Mouse (Mus musculus) midbrain, embryonic 14.5 days (tissue): ENCODE results near the gene Irf4. TPM values are rescaled to one million over a fixed set of nuclear protein-coding genes. Genes with fewer than 3 reads are reported as not detected.

Experiments
- ATAC-seq: fragments of 200-750 bp; cut with Nextera tagmentation; 2 replicates; pipeline ENCODE4 v1.8.0; 2017; ENCODE audit warnings: moderate number of reproducible peaks, moderate library complexity; ENCODE audit not compliant: low FRiP score, low TSS enrichment
- DNase-seq: peaks from one replicate; pipeline ENCODE4 v3.0.0-alpha.2; 2015
- H3K27ac ChIP-seq: fragments of 300-500 bp; sonication (generic); replicated peaks from 2 replicates; pipeline ENCODE4 v1.5.1; 2014; ENCODE audit warnings: mild to moderate bottlenecking, low read depth, low read length, moderate library complexity
- H3K27me3 ChIP-seq: fragments of 300-500 bp; sonication (generic); 2 replicates; pipeline ENCODE4 v1.6.1; 2014; ENCODE audit warnings: low read length, control low read depth, mixed read lengths; ENCODE audit not compliant: control insufficient read depth, insufficient read depth
- H3K36me3 ChIP-seq: fragments of 300-500 bp; sonication (generic); 2 replicates; pipeline ENCODE4 v1.6.1; 2014; ENCODE audit warnings: low read length, control low read depth; ENCODE audit not compliant: control insufficient read depth, insufficient read depth
- H3K4me1 ChIP-seq: fragments of 300-500 bp; sonication (generic); 2 replicates; pipeline ENCODE4 v1.6.1; 2014; ENCODE audit warnings: mild to moderate bottlenecking, antibody characterized with exemption, low read length, control low read depth; ENCODE audit not compliant: control insufficient read depth, insufficient read depth
- H3K4me2 ChIP-seq: fragments of 300-500 bp; sonication (generic); 2 replicates; pipeline ENCODE4 v1.6.1; 2014; ENCODE audit warnings: mild to moderate bottlenecking, low read length, moderate library complexity
- H3K4me3 ChIP-seq: fragments of 300-500 bp; sonication (generic); replicated peaks from 2 replicates; pipeline ENCODE4 v1.5.1; 2014; ENCODE audit warnings: low read depth, low read length
- H3K9ac ChIP-seq: fragments of 300-500 bp; sonication (generic); replicated peaks from 2 replicates; pipeline ENCODE4 v1.6.1; 2014; ENCODE audit warnings: mild to moderate bottlenecking, low read length, moderate library complexity
- H3K9me3 ChIP-seq: fragments of 300-500 bp; sonication (generic); 2 replicates; pipeline ENCODE4 v1.6.1; 2016; ENCODE audit warnings: low read length, control low read depth, mixed read lengths; ENCODE audit not compliant: control insufficient read depth
- WGBS: fragments of 180-500 bp; shearing (Covaris S2); extraction: QIAGEN DNeasy Blood & Tissue Kit; methylation state at CpG from one replicate; pipeline ENCODE4 v1.1.7; 2014; 5-methylcytosine and 5-hydroxymethylcytosine counted together
- polyA plus RNA-seq: library from polyadenylated mRNA; unstranded; fragments of >200 nt; fragmentation: Nextera tagmentation; extraction: Ambion mirVana; gene quantifications from 2 replicates; pipeline ENCODE4 v1.2.1, GENCODE M21; 2014

The Irf4 gene
- polyA plus RNA-seq, 1 experiment from 2014 or later: 0.17 TPM

DNA sequence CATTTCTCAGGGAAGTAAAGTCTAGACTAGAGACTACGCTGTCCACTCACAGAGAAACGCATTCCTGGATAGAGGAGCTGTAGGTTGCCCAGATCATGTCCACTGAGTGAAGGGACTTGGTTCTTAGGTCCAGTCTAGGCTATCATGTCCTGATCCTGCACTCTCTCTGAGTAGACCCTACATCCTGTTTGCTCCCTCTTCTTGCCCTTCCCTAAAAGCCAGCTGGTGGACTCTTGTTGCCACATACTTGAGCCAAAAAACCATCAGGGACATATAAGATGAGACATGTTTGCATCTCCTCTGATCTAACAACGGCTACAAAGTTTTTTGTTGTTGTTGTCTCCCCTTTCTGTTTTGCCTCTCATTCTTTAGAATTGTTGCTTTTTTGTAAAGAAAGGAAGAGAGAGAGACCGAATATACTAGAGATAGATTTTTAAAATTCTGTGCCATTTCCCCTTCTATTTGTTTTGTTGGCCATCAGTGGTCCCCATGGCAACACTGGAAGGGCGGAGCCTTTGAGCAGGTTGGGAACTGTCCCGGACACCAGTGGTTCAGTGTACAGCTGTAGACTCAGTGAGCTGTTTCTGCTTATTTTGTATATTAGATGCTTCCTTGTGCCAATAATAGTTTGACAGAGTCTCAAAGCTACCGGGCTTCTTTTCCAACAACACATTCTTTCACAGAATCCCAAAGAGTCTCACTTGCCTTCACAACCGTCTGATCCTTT is 15.2 kb downstream of the Irf4 start:
- no peak overlapping the region for H3K27ac ChIP-seq
- H3K4me3 ChIP-seq: no peak overlapping the region
- H3K4me1 ChIP-seq: no peaks in the 10 kb centered on the region
- H3K36me3 ChIP-seq: no peaks in the 10 kb centered on the region
- DNase-seq: no peak
- H3K4me2 ChIP-seq: no peak overlapping the region
- no peak for ATAC-seq
- no peaks in the 10 kb centered on the region for H3K9me3 ChIP-seq
- no peak overlapping the region for H3K9ac ChIP-seq
- no peaks in the 10 kb centered on the region for H3K27me3 ChIP-seq
- WGBS: 81% methylated on average over 8 of the region's 8 CpGs

GRCm38 (mm10) chr13:30765906-30766305 is 16.9 kb downstream of the Irf4 start:
- 84% methylated on average over 5 of the region's 5 CpGs for WGBS
- ATAC-seq: no peak
- H3K4me1 ChIP-seq: no peaks in the 10 kb centered on the region
- H3K4me2 ChIP-seq: no peak overlapping the region
- no peaks in the 10 kb centered on the region for H3K9me3 ChIP-seq
- DNase-seq: no peak
- H3K27me3 ChIP-seq: no peaks in the 10 kb centered on the region
- H3K36me3 ChIP-seq: no peaks in the 10 kb centered on the region
- no peak overlapping the region for H3K27ac ChIP-seq
- no peak overlapping the region for H3K9ac ChIP-seq
- no peak overlapping the region for H3K4me3 ChIP-seq

- H3K27ac ChIP-seq: no peak overlapping the region
- no peak overlapping the region for H3K4me2 ChIP-seq
- H3K9me3 ChIP-seq: no peaks in the 10 kb centered on the region
- no peaks in the 10 kb centered on the region for H3K4me1 ChIP-seq
- WGBS: 95% methylated on average over 5 of the region's 5 CpGs
- H3K9ac ChIP-seq: no peak overlapping the region
- no peak for ATAC-seq
- no peak for DNase-seq
- no peaks in the 10 kb centered on the region for H3K27me3 ChIP-seq
- H3K36me3 ChIP-seq: no peaks in the 10 kb centered on the region
- H3K4me3 ChIP-seq: no peak overlapping the region
Measured at GRCm38 (mm10) chr13:30766636-30767476, 17.8 kb downstream of the Irf4 start.

DNA sequence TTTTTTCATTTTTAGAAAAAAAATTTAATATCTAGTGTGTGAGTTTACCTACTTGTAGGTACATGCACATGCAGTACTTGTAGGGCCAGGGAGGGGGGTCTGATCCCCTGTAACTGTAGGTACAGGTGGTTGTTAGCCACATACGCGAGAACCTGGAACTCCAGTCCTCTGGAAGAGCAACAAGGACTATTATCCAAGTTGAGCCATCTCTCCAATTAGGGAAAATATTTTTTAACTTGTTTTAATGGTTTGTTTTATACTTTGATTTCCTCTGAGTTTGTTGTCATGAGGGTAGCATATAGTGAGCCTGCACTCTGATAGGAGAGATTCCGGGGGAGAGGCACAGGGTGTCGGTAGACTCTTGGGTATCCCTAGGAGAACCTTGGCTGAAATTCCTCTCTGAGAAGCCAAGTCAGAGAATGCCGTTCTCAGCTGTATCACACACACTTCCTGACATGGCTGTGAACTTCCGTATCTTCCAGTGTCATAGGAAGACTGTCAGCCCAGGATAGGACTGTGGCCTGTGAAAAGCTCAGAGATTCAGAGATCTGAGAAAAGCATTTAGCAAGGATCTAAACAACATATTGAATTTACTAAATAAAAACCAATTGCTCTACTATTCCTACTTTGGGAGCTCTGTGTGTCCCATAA is 18.6 kb downstream of the Irf4 start:
- no peaks in the 10 kb centered on the region for H3K9me3 ChIP-seq
- no peaks in the 10 kb centered on the region for H3K27me3 ChIP-seq
- 95% methylated on average over 6 of the region's 6 CpGs for WGBS
- H3K9ac ChIP-seq: no peak overlapping the region
- no peak overlapping the region for H3K4me2 ChIP-seq
- no peak overlapping the region for H3K4me3 ChIP-seq
- no peak for ATAC-seq
- H3K36me3 ChIP-seq: no peaks in the 10 kb centered on the region
- H3K27ac ChIP-seq: no peak overlapping the region
- DNase-seq: no peak
- no peaks in the 10 kb centered on the region for H3K4me1 ChIP-seq

DNA sequence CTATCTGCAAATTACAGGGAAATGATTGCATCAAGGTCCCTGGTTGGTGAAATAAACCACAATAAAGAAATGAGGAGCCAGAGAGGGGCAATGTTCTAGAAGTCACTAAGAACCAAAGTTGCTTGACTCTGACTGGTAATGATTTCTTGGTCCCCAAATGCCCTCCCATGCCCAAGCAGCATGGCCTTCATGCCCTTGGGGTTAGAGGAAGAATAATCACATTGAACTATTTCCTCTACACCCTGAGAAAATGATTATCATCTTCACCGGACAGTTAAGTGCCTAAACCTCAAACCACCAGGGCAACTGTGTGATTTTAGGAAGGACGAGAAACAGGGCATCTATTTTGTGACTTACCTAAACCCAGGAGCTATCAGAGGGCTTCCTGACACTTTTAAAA is 27.0 kb downstream of the Irf4 start:
- Histone ChIP-seq H3K36me3 (no peaks in the 10 kb centered on the region), H3K27ac (no peak overlapping the region), H3K4me2 (no peak overlapping the region), H3K9me3 (0 out of 2 replicates have a peak, but pooled peaks cover 5% of the 10 kb centered on the region), H3K4me3 (no peak overlapping the region), H3K4me1 (no peaks in the 10 kb centered on the region), H3K9ac (no peak overlapping the region), H3K27me3 (no peaks in the 10 kb centered on the region)
- 92% methylated on average over 2 of the region's 2 CpGs for WGBS
- ATAC-seq (no peak), DNase-seq (no peak)

GRCm38 (mm10) chr13:30777678-30778179 is 28.7 kb downstream of the Irf4 start:
- Histone ChIP-seq H3K27me3 (no peaks in the 10 kb centered on the region), H3K27ac (no peak overlapping the region), H3K4me2 (no peak overlapping the region), H3K9me3 (0 out of 2 replicates have a peak, but pooled peaks cover 5% of the 10 kb centered on the region), H3K36me3 (no peaks in the 10 kb centered on the region), H3K4me1 (no peaks in the 10 kb centered on the region), H3K9ac (no peak overlapping the region), H3K4me3 (no peak overlapping the region)
- ATAC-seq (no peak), DNase-seq (no peak)
- 88% methylated on average over 11 of the region's 11 CpGs for WGBS

GRCm38 (mm10) chr13:30781905-30782304 is 32.9 kb downstream of the Irf4 start:
- 59% methylated on average over 2 of the region's 2 CpGs for WGBS
- no peaks in the 10 kb centered on the region for H3K27me3 ChIP-seq
- no peaks in the 10 kb centered on the region for H3K9me3 ChIP-seq
- H3K9ac ChIP-seq: no peak overlapping the region
- no peak for DNase-seq
- no peak overlapping the region for H3K4me3 ChIP-seq
- ATAC-seq: no peak
- H3K36me3 ChIP-seq: no peaks in the 10 kb centered on the region
- no peak overlapping the region for H3K4me2 ChIP-seq
- no peak overlapping the region for H3K27ac ChIP-seq
- H3K4me1 ChIP-seq: no peaks in the 10 kb centered on the region

DNA sequence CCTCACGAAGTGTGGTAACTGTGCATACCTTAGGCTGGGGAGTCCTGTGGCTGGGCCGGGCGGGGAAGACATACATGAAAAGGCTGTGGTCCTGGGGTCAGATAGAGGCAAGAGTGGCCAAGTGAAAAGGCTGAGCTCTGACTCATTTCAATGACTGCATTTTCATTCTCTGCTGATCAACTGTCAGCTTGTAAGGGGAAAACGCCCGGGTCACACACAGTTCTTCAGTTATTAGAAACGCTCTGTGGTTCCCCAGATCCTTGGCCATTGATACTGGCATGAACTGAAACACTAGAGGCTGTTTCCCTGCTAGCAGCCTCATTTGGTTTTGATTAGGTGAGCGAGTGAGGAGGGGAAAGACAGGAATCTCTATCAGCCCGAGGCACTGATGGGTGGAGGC is 33.4 kb downstream of the Irf4 start:
- Histone ChIP-seq H3K4me3 (no peak overlapping the region), H3K36me3 (no peaks in the 10 kb centered on the region), H3K4me2 (no peak overlapping the region), H3K27me3 (no peaks in the 10 kb centered on the region), H3K27ac (no peak overlapping the region), H3K9me3 (no peaks in the 10 kb centered on the region), H3K9ac (no peak overlapping the region), H3K4me1 (no peaks in the 10 kb centered on the region)
- 55% methylated on average over 8 of the region's 8 CpGs for WGBS
- DNase-seq: no peak
- no peak for ATAC-seq
